Mouse (Mus musculus) kidney, adult 2 months (tissue): Measurements from ENCODE around the gene Ccdc167.
"Not testable (repeated sequence)": the region's sequence is repeated elsewhere in the genome, so short reads cannot be mapped to it uniquely, and the experiment has no call there.

Experiments used
- CTCF ChIP-seq: fragments of 200-500 bp; conservative IDR thresholded peaks from 2 replicates; pipeline ENCODE4 v1.5.1; 2011; ENCODE audit warnings: low read depth, mild to moderate bottlenecking, control low read depth, low read length, moderate library complexity, mixed read lengths; ENCODE audit not compliant: insufficient read depth, insufficient read length
- POLR2A ChIP-seq: fragments of 200-500 bp; IDR thresholded peaks from one replicate; pipeline ENCODE4 v1.6.1; 2011; ENCODE audit warnings: low read depth, low read length, control low read depth

DNA sequence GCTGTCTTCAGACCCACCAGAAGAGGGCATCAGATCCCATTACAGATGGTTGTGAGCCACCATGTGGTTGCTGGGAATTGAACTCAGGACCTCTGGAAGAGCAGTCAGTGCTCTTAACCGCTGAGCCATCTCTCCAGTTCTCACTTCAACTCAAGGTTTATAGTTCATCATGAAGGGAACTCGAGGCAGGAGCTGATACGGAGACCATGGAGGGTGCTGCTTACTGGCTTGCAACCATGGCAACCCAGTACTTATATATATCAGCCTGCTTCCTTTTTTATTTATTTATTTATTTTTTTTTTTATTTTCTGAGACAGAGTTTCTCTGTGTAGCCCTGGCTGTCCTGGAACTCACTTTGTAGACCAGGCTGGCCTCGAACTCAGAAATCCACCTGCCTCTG, 3.1 kb downstream of the Ccdc167 start:
- not testable (repeated sequence) for TF ChIP-seq CTCF, POLR2A
